Mouse (Mus musculus) lung, postnatal 0 days (tissue): ENCODE measurements around the gene Adamts4. TPM values are rescaled to one million over a fixed set of nuclear protein-coding genes. Genes with fewer than 3 reads are reported as not detected.

ENCODE experiments used
- ATAC-seq: fragments of 200-750 bp; cut with Nextera tagmentation; 2 replicates; pipeline ENCODE4 v1.8.0; 2017; ENCODE audit warnings: moderate library complexity
- DNase-seq: peaks from one replicate; pipeline ENCODE4 v3.0.0-alpha.2; 2016; ENCODE audit warnings: low spot score
- H3K27ac ChIP-seq: fragments of 300-500 bp; sonication (generic); 2 replicates; pipeline ENCODE4 v1.5.1; 2014; ENCODE audit warnings: antibody characterized with exemption, mild to moderate bottlenecking, low read length, mixed read lengths
- H3K27me3 ChIP-seq: fragments of 300-500 bp; sonication (generic); replicated peaks from 2 replicates; pipeline ENCODE4 v1.6.1; 2014; ENCODE audit warnings: low read length, mixed read lengths; ENCODE audit not compliant: insufficient read depth
- H3K36me3 ChIP-seq: fragments of 300-500 bp; sonication (generic); 2 replicates; pipeline ENCODE4 v1.6.1; 2014; ENCODE audit warnings: low read length, mixed read lengths; ENCODE audit not compliant: insufficient read depth
- H3K4me1 ChIP-seq: fragments of 300-500 bp; sonication (generic); 2 replicates; pipeline ENCODE4 v1.6.1; 2014; ENCODE audit warnings: antibody characterized with exemption, low read depth, low read length, mixed read lengths; ENCODE audit not compliant: insufficient read depth
- H3K4me2 ChIP-seq: fragments of 300-500 bp; sonication (generic); replicated peaks from 2 replicates; pipeline ENCODE4 v1.6.1; 2014; ENCODE audit warnings: low read depth, mild to moderate bottlenecking, low read length, moderate library complexity, mixed read lengths
- H3K4me3 ChIP-seq: fragments of 300-500 bp; sonication (generic); 2 replicates; pipeline ENCODE4 v1.5.1; 2014; ENCODE audit warnings: low read depth, low read length
- H3K9ac ChIP-seq: fragments of 300-500 bp; sonication (generic); replicated peaks from 2 replicates; pipeline ENCODE4 v1.6.1; 2014; ENCODE audit warnings: low read depth, mild to moderate bottlenecking
- H3K9me3 ChIP-seq: fragments of 300-500 bp; sonication (generic); 2 replicates; pipeline ENCODE4 v1.6.1; 2016; ENCODE audit warnings: low read length, mixed read lengths
- CTCF ChIP-seq: IDR thresholded peaks from 2 replicates; pipeline ENCODE4 v1.5.1; 2016; ENCODE audit warnings: antibody characterized with exemption, mild to moderate bottlenecking
- EP300 ChIP-seq: IDR thresholded peaks from 2 replicates; pipeline ENCODE4 v1.6.1; 2016; ENCODE audit warnings: antibody characterized with exemption, mild to moderate bottlenecking, control low read depth
- WGBS: fragments of 180-500 bp; shearing (Covaris S2); extraction: QIAGEN DNeasy Blood & Tissue Kit; methylation state at CpG from one replicate; pipeline ENCODE4 v1.1.7; 2014; 5-methylcytosine and 5-hydroxymethylcytosine counted together
- polyA plus RNA-seq: library from polyadenylated mRNA; unstranded; fragments of >200 nt; fragmentation: Nextera tagmentation; extraction: Ambion mirVana; gene quantifications from 2 replicates; pipeline ENCODE4 v1.2.1, GENCODE M21; 2015

The Adamts4 gene
- polyA plus RNA-seq, 1 experiment from 2014 or later, result 2.7 TPM

DNA sequence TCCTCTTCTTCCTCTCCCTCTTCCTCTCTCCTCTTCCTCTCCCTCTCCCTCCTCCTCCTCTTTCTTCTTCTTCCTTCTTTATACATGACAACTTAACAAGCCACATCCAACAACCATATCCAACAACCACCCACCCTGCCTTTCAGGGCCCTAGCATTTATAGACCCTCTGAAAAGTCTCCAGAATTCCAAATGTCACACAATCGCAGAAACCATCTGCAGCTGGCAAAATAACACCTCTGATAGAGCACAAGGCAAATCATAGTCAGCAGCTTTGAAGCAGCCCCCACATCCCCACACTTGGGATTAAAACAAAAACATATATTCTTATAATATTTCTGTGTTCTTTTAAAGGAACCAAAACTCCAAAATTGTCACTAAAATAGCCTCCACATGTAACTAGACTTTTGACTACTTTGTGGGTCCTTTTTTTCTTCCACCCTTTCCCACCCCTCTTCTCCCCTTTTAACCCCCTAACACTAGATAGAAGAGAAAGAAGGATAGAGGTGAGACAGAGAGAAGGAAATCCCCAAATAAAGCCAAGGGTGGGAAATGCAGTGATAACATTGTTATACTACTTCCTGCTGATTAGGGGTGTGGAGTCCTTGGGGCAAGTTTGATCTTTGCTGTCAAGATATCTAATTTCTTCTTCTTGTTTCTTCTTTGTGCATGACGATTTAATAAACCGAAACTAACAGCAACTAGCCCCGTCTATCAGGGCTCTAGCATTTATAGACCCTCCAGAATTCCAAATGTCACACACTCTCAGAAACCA lies 15.9 kb downstream of the Adamts4 start:
- Histone ChIP-seq H3K36me3 (no peaks in the 10 kb centered on the region), H3K4me2 (no peak overlapping the region), H3K27me3 (no peaks in the 10 kb centered on the region), H3K9me3 (no peaks in the 10 kb centered on the region), H3K27ac (no peak overlapping the region), H3K9ac (no peak overlapping the region), H3K4me1 (peaks cover 10% of the 10 kb centered on the region; the same call in 1 of the 2 replicates), H3K4me3 (no peak overlapping the region)
- no peak for TF ChIP-seq EP300
- no peak for TF ChIP-seq CTCF
- ATAC-seq, result no peak
- no peak for DNase-seq
- 43% methylated on average over 4 of the region's 4 CpGs for WGBS

DNA sequence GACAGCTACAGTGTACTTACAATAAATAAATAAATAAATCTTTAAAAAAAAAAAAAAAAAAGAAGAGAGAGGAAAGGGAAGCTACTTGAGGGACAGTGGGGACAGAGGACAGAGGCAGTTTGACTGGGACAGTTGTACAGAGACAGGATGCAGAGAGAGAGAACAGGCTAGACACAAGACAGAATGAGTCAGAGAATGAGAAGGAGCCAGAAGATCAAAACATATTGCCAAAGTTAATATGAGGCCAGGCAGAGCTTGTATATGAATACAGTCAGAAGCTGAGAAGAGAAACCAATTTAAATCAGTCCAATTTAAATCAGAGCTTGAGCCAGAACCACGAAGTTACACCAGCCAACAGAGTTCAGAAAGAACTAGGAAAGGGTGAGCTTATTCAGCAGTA lies 18.1 kb downstream of the Adamts4 start:
- Histone ChIP-seq H3K4me2 (no peak overlapping the region), H3K4me1 (peaks cover 7% of the 10 kb centered on the region; the same call in 1 of the 2 replicates), H3K4me3 (no peak overlapping the region), H3K36me3 (0 out of 2 replicates have a peak, but pooled peaks cover 4% of the 10 kb centered on the region), H3K9ac (no peak overlapping the region), H3K27me3 (no peaks in the 10 kb centered on the region), H3K27ac (no peak overlapping the region), H3K9me3 (no peaks in the 10 kb centered on the region)
- 63% methylated on average over 1 of the region's 1 CpGs for WGBS
- DNase-seq (no peak), ATAC-seq (no peak)
- TF ChIP-seq EP300 (no peak), CTCF (no peak)

DNA sequence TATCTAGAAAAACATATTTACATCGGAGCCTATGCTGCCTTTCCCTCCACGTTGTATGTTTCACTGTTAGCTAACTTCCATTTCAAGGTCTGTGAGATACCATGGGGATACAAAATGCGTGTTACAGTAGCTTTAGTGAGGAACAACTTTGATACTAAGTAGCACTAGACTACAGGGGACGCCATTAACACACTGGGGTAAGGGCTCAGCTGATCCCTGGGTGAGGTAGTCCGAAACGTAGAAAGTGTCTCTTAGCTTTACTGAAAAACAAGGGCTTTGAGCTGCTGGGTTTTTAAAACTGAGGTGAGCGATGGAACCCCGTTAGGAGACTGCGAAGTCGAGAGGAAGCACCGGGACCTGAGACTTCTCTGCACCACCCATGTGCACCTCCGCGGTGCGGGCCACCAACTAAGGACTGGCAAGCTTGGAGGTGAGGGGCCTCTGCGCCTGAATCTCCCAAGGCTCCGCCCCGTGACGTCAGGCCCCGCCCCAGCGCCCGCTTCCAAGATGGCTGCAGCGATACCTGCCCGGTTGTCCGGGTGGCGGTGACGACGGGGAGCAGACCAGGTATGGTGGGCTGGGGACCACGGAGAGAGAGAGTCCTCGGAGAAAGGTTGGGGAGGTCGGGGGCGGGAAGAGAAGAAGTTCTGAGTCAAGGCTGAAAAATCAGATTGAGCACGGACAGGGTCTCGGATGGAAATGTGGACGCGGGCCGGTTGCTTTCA lies 19.8 kb downstream of the Adamts4 start, which contains the start of gene B4galt3:
TSS of gene B4galt3 (plus strand) at position 481 of the 725 bp plus-strand sequence.
- H3K4me3 ChIP-seq, result peak within 1 kb of the TSS; percentile 84
- no peaks in the 10 kb centered on the region for H3K27me3 ChIP-seq
- H3K4me1 ChIP-seq, result peaks cover 7% of the 10 kb centered on the region; the same call in 1 of the 2 replicates
- H3K4me2 ChIP-seq, result peak within 1 kb of the TSS; percentile 87
- H3K9me3 ChIP-seq, result no peaks in the 10 kb centered on the region
- ATAC-seq, result peak; percentile 94
- peak within 1 kb of the TSS; percentile 71 for H3K9ac ChIP-seq
- peak within 1 kb of the TSS; percentile 91 for H3K27ac ChIP-seq
- WGBS, result 4% methylated on average over 36 of the region's 36 CpGs
- peak; percentile 93 for DNase-seq
- TF ChIP-seq CTCF (no peak; the same call in 1 of the 2 replicates), EP300 (0 out of 2 replicates have a peak, but pooled peaks have one; percentile 18)
- peaks cover 15% of the 10 kb centered on the region; the same call in 1 of the 2 replicates for H3K36me3 ChIP-seq

DNA sequence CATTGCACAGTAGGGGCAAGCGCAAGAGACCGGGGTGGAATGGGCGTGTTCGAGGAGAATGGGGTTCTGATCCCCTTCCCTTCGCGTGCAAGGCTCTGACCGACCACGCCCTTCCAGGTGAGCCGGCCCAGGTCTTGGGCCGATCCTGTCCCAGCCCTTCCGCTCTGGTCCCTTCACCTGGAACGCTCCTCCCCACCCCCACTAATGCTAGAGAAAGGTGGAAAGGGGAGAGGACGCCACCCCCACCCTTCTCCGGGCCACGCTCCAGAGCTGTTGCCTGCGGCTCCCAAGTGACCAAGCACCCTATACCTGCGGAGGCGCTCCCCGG lies 20.3 kb downstream of the Adamts4 start:
- Histone ChIP-seq H3K36me3 (peaks cover 21% of the 10 kb centered on the region; the same call in 1 of the 2 replicates), H3K4me1 (peaks cover 7% of the 10 kb centered on the region; the same call in 1 of the 2 replicates), H3K27ac (peak overlapping the region; percentile 91), H3K27me3 (no peaks in the 10 kb centered on the region), H3K4me2 (peak overlapping the region; percentile 87), H3K9me3 (no peaks in the 10 kb centered on the region), H3K4me3 (peak overlapping the region; percentile 84), H3K9ac (peak overlapping the region; percentile 71)
- DNase-seq (peak; percentile 90), ATAC-seq (peak; percentile 87)
- WGBS, result 0% methylated on average over 19 of the region's 19 CpGs
- TF ChIP-seq EP300 (no peak), CTCF (no peak)

DNA sequence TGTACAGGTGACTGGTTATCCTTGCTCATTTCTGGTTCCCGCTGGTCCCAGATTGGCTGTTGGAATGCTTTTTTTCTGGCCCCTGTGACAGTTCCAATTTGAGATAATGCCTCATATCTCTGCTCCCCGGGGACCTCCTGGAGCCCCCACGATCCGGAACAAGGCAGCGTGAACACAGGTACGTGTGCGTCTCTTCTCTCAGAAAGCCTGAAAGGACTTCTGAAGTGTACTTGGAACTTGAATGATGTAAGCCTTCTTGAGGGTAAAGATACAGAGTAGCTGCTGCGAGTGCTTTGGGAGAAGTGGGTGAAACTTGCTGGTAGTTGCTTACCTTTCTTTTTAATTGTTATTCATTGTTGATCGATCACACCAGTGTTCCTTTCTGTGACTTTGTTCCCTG lies 21.0 kb downstream of the Adamts4 start:
- H3K4me1 ChIP-seq, result peaks cover 7% of the 10 kb centered on the region; the same call in 1 of the 2 replicates
- no peaks in the 10 kb centered on the region for H3K27me3 ChIP-seq
- DNase-seq (peak; percentile 81), ATAC-seq (peak; percentile 39)
- peak overlapping the region; percentile 84 for H3K4me3 ChIP-seq
- H3K9ac ChIP-seq, result peak overlapping the region; percentile 71
- WGBS, result 37% methylated on average over 9 of the region's 9 CpGs
- H3K4me2 ChIP-seq, result peak overlapping the region; percentile 87
- H3K9me3 ChIP-seq, result no peaks in the 10 kb centered on the region
- peaks cover 25% of the 10 kb centered on the region; the same call in 1 of the 2 replicates for H3K36me3 ChIP-seq
- TF ChIP-seq CTCF (no peak), EP300 (no peak)
- peak overlapping the region; percentile 91 for H3K27ac ChIP-seq

DNA sequence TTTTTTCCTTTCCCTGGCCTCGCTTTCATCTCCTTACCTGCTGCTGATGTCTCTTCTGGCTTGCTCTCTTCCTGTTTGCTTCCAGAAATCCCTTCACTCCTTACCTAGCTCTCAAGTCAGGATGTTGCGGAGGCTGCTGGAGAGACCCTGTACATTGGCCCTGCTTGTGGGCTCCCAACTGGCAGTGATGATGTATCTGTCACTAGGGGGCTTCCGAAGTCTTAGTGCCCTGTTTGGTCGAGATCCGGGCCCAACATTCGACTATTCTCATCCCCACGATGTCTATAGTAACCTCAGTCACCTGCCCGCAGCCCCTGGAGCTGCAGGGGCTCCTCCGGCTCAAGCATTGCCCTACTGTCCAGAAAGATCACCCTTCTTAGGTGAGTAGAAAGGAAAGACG lies 21.4 kb downstream of the Adamts4 start:
- WGBS, result 45% methylated on average over 10 of the region's 10 CpGs
- H3K27ac ChIP-seq, result peak overlapping the region; percentile 28
- peaks cover 29% of the 10 kb centered on the region; the same call in 1 of the 2 replicates for H3K36me3 ChIP-seq

More for the DNA sequence above, 21.4 kb downstream of the Adamts4 start:
- H3K9me3 ChIP-seq, result no peaks in the 10 kb centered on the region
- H3K4me2 ChIP-seq, result peak overlapping the region; percentile 87
- H3K4me1 ChIP-seq, result peaks cover 7% of the 10 kb centered on the region; the same call in 1 of the 2 replicates
- TF ChIP-seq EP300, result no peak
- 0 out of 2 replicates have a peak, but pooled peaks have one; percentile 10 for TF ChIP-seq CTCF
- H3K4me3 ChIP-seq, result peak overlapping the region; percentile 4; the same call in 1 of the 2 replicates
- DNase-seq (no peak), ATAC-seq (no peak)
- no peaks in the 10 kb centered on the region for H3K27me3 ChIP-seq
- no peak overlapping the region for H3K9ac ChIP-seq
